Mouse (Mus musculus) adipose tissue, adult 10 weeks (tissue): ENCODE data around the gene Trim75. TPM values are rescaled to one million over a fixed set of nuclear protein-coding genes. Genes with fewer than 3 reads are reported as not detected.

Experiments
- polyA plus RNA-seq: library from polyadenylated mRNA; stranded (reverse); fragments of 350-450 nt; fragmentation: Illumina TruSeq; extraction: RNeasy Lipid Tissue Mini Kit (QIAGEN cat#74804); gene quantifications from one replicate; pipeline ENCODE4 v1.2.3, GENCODE M21; 2014; ENCODE audit warnings: low read depth, low replicate concordance

Gene Trim75
- polyA plus RNA-seq = not detected

GRCm38 (mm10) chr8:64987731-64988130 is at the start of gene Trim75:
TSS of gene Trim75 (minus strand) at chr8:64987831.

GRCm38 (mm10) chr8:65037117-65037533 is 49.5 kb upstream of the Trim75 start, which contains the start of gene Apela:
TSS of gene Apela (minus strand) at chr8:65037336.

DNA sequence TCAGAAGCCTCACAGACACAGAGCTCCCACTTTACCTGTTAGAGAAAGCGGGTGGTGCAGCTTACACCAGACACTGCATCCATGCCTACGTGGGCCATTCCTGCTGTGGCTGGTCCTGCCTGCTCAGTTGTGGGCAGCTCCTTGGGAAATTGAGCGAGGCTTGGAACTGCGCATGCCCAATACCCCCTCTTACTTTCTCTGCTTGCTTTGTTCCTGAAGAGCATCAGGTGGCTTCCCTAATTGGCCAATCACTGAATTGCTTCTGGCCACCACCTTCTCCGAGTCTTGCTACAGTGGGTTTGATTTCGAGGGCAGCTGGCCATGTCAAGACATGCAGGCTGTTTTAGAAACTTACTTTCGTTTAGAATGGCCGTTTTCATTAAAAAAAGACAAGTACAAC is 30.8 kb upstream of the Trim75 start, which contains the start of the genes Trim61 and Trim60:
TSS of gene Trim61 (minus strand) at position 101 of the 400 bp plus-strand sequence.
TSS of gene Trim60 (minus strand) at position 162 of the 400 bp plus-strand sequence.

DNA sequence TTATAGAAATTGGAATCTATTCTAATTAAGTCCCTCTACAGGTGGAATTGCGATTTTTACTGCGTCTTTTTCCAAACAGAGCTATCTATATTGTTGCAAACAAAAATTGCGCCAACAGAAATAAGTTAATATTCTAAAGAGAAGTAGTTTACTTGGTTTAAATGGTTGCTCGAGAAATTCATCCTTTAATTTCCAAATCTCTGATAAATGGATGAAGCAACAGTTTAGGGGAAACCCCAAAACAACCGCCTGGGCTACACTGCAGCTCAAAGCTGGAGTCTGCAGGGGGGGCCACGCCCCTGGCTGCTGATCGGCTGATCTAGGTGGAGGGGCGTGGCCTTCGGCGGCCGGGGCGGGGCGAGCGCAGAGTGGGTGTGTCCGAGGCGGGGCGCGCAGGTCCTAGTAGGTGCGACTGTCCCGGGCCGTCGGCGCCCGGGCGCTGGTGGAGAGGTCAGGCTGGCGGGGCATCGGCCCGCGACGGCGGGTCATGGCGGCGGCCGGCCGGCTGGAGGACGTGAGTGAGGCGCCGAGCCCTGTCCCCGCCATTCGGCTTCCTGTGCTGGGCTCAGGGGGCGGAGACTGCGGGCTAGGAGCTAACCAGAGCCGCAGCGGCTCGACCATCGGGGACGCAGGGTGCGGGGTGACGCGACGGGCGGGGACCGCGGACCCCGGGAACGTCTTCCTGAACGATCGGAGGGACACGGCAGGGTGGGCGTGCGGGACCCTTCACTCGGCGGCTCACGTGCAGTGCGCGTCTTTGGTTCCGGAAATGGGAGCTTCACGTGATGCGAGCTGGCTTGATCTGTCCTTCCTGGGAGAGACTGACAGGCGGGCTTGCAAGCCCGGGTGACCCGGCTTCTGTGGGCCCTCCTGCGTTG is 40.6 kb downstream of the Trim75 start, which contains the start of gene Tmem192:
TSS of gene Tmem192 (plus strand) at position 366 of the 878 bp plus-strand sequence.

Other genes with a start within 250 kb of the Trim75 start
- 57.4 TPM for gene Klhl2, start 137.8 kb downstream of the Trim75 start, polyA plus RNA-seq
- gene Tmem192, start 40.6 kb downstream of the Trim75 start, polyA plus RNA-seq = 34.6 TPM
- not detected for gene Trim61, start 30.7 kb upstream of the Trim75 start, polyA plus RNA-seq
- not detected for gene Trim60, start 30.8 kb upstream of the Trim75 start, polyA plus RNA-seq
- gene Apela, start 49.5 kb upstream of the Trim75 start, polyA plus RNA-seq = not detected
- gene Gm10663, start 87.2 kb upstream of the Trim75 start, polyA plus RNA-seq = not detected
- not detected for gene BC030870, start 141.7 kb upstream of the Trim75 start, polyA plus RNA-seq